Mouse (Mus musculus) CH12.LX (cell line): ENCODE measurements around the gene 4921507P07Rik. TPM values are rescaled to one million over a fixed set of nuclear protein-coding genes. Genes with fewer than 3 reads are reported as not detected.
A peak's percentile ranks its signal among the peaks of the same experiment; 100 is the strongest.

Experiments
- DNase-seq: peaks from one replicate; pipeline ENCODE4 v3.0.0-alpha.2; 2013; ENCODE audit errors: extremely low read depth
- H3K27ac ChIP-seq: 2 replicates; pipeline ENCODE4 v1.5.1; 2012; ENCODE audit warnings: low read depth, mild to moderate bottlenecking, control low read depth, moderate library complexity; ENCODE audit not compliant: insufficient read depth
- H3K27me3 ChIP-seq: replicated peaks from 2 replicates; pipeline ENCODE3; 2012; ENCODE audit warnings: inconsistent platforms
- H3K36me3 ChIP-seq, 2 experiments: replicated peaks in 1 of 2; 2 replicates each; pipeline versions ENCODE3 to v1.6.1; 2012; ENCODE audit warnings: inconsistent platforms in 1 of 2, low read length in 1 of 2, mild to moderate bottlenecking in 1 of 2, mixed read lengths in 1 of 2, moderate library complexity in 1 of 2; ENCODE audit not compliant: control insufficient read depth in 1 of 2, insufficient read depth in 1 of 2
- H3K4me1 ChIP-seq, 2 experiments: 2 replicates each; pipeline ENCODE4 v1.6.1; 2012; ENCODE audit warnings: inconsistent platforms in 1 of 2, moderate library complexity in 1 of 2; ENCODE audit not compliant: insufficient read depth in 2 of 2, control insufficient read depth in 1 of 2
- H3K4me2 ChIP-seq: 2 replicates; pipeline ENCODE4 v1.6.1; 2012; ENCODE audit warnings: low read depth, mild to moderate bottlenecking, control low read depth; ENCODE audit not compliant: poor library complexity, insufficient read depth, severe bottlenecking
- H3K4me3 ChIP-seq, 3 experiments: fragments of 150-350 bp in 1 of 3; sonication (generic) in 1 of 3; replicated peaks in 1 of 3; 2 replicates each; pipeline versions ENCODE3 to v1.5.1; 2011 to 2012; ENCODE audit warnings: low read depth in 2 of 3, low read length in 2 of 3, mild to moderate bottlenecking in 2 of 3, moderate library complexity in 2 of 3, control low read depth in 1 of 3, improper control_type of control experiment in 1 of 3, inconsistent platforms in 1 of 3, mixed read lengths in 1 of 3; ENCODE audit not compliant: poor library complexity in 1 of 3
- H3K79me2 ChIP-seq: replicated peaks from 2 replicates; pipeline ENCODE4 v1.6.1; 2012; ENCODE audit warnings: mild to moderate bottlenecking, moderate library complexity; ENCODE audit not compliant: control insufficient read depth, poor library complexity, insufficient read depth, severe bottlenecking; ENCODE audit errors: extremely low read depth
- H3K9ac ChIP-seq: 2 replicates; pipeline ENCODE4 v1.6.1; 2012; ENCODE audit warnings: low read depth, mild to moderate bottlenecking, control low read depth, moderate library complexity; ENCODE audit not compliant: insufficient read depth
- H3K9me3 ChIP-seq: replicated peaks from 2 replicates; pipeline ENCODE3; 2012; ENCODE audit warnings: low read length, inconsistent platforms, mixed read lengths
- BHLHE40 ChIP-seq: IDR thresholded peaks from 2 replicates; pipeline ENCODE4 v1.6.1; 2011; ENCODE audit warnings: mild to moderate bottlenecking, low read depth, low read length, improper control_type of control experiment
- CHD2 ChIP-seq: IDR thresholded peaks from 2 replicates; pipeline ENCODE4 v1.6.1; 2011; ENCODE audit warnings: low read length, improper control_type of control experiment
- CTCF ChIP-seq, 2 experiments: IDR thresholded peaks in 1 of 2; conservative IDR thresholded peaks in 1 of 2; 2 replicates each; pipeline ENCODE4 v1.5.1; 2011 to 2012; ENCODE audit warnings: low read depth in 2 of 2, low read length in 2 of 2, improper control_type of control experiment in 1 of 2, inconsistent platforms in 1 of 2, mild to moderate bottlenecking in 1 of 2, moderate library complexity in 1 of 2
- EP300 ChIP-seq: IDR thresholded peaks from 2 replicates; pipeline ENCODE4 v1.6.1; 2011; ENCODE audit warnings: low read length, improper control_type of control experiment
- ETS1 ChIP-seq: conservative IDR thresholded peaks from 2 replicates; pipeline ENCODE4 v1.6.1; 2012; ENCODE audit warnings: low read depth, mild to moderate bottlenecking, inconsistent platforms, low read length, improper control_type of control experiment, moderate library complexity
- IRF4 ChIP-seq: IDR thresholded peaks from 2 replicates; pipeline ENCODE4 v1.6.1; 2014; ENCODE audit warnings: low read depth, mild to moderate bottlenecking, inconsistent platforms, low read length, improper control_type of control experiment
- JUN ChIP-seq: IDR thresholded peaks from 2 replicates; pipeline ENCODE4 v1.6.1; 2011; ENCODE audit warnings: low read depth, mild to moderate bottlenecking, low read length, improper control_type of control experiment, moderate library complexity; ENCODE audit not compliant: insufficient read depth
- JUND ChIP-seq: conservative IDR thresholded peaks from 2 replicates; pipeline ENCODE4 v1.6.1; 2011; ENCODE audit warnings: low read depth, low read length, improper control_type of control experiment
- KAT2A ChIP-seq: IDR thresholded peaks from 2 replicates; pipeline ENCODE4 v1.6.1; 2012; ENCODE audit warnings: low read length, improper control_type of control experiment, inconsistent platforms; ENCODE audit not compliant: insufficient replicate concordance
- MAFK ChIP-seq: IDR thresholded peaks from 2 replicates; pipeline ENCODE4 v1.6.1; 2011; ENCODE audit warnings: low read length, improper control_type of control experiment; ENCODE audit not compliant: insufficient replicate concordance
- MAX ChIP-seq: IDR thresholded peaks from 2 replicates; pipeline ENCODE4 v1.6.1; 2011; ENCODE audit warnings: low read length, improper control_type of control experiment
- MAZ ChIP-seq: IDR thresholded peaks from 2 replicates; pipeline ENCODE4 v1.6.1; 2012; ENCODE audit warnings: low read depth, mild to moderate bottlenecking, inconsistent platforms, low read length, improper control_type of control experiment, moderate library complexity
- MEF2A ChIP-seq: IDR thresholded peaks from 2 replicates; pipeline ENCODE4 v1.6.1; 2014; ENCODE audit warnings: low read depth, mild to moderate bottlenecking, inconsistent platforms, low read length, improper control_type of control experiment, borderline replicate concordance
- MXI1 ChIP-seq: IDR thresholded peaks from 2 replicates; pipeline ENCODE4 v1.6.1; 2011; ENCODE audit warnings: mild to moderate bottlenecking, low read depth, low read length, improper control_type of control experiment
- MYC ChIP-seq: IDR thresholded peaks from 2 replicates; pipeline ENCODE4 v1.6.1; 2011; ENCODE audit warnings: low read depth, mild to moderate bottlenecking, improper control_type of control experiment, low read length
- NRF1 ChIP-seq: IDR thresholded peaks from 2 replicates; pipeline ENCODE4 v1.6.1; 2014; ENCODE audit warnings: low read depth, mild to moderate bottlenecking, inconsistent platforms, low read length, improper control_type of control experiment, moderate library complexity
- RCOR1 ChIP-seq: conservative IDR thresholded peaks from 2 replicates; pipeline ENCODE4 v1.6.1; 2012; ENCODE audit warnings: low read depth, mild to moderate bottlenecking, inconsistent platforms, low read length, improper control_type of control experiment
- SIN3A ChIP-seq: IDR thresholded peaks from 2 replicates; pipeline ENCODE4 v1.6.1; 2012; ENCODE audit warnings: low read length, improper control_type of control experiment, inconsistent platforms
- TBP ChIP-seq: conservative IDR thresholded peaks from 2 replicates; pipeline ENCODE4 v1.6.1; 2011; ENCODE audit warnings: low read depth, low read length, improper control_type of control experiment
- TCF12 ChIP-seq: IDR thresholded peaks from 2 replicates; pipeline ENCODE4 v1.6.1; 2014; ENCODE audit warnings: low read depth, mild to moderate bottlenecking, inconsistent platforms, low read length, improper control_type of control experiment
- USF1 ChIP-seq: IDR thresholded peaks from 2 replicates; pipeline ENCODE4 v1.6.1; 2014; ENCODE audit warnings: low read depth, mild to moderate bottlenecking, inconsistent platforms, low read length, improper control_type of control experiment
- ZKSCAN1 ChIP-seq: IDR thresholded peaks from 2 replicates; pipeline ENCODE4 v1.6.1; 2012; ENCODE audit warnings: low read depth, inconsistent platforms, low read length, improper control_type of control experiment, borderline replicate concordance
- ZMIZ1 ChIP-seq: IDR thresholded peaks from 2 replicates; pipeline ENCODE4 v1.6.1; 2012; ENCODE audit warnings: low read depth, mild to moderate bottlenecking, inconsistent platforms, low read length, improper control_type of control experiment
- dilution Hi-C: fragments of 300-500 bp; cut with MboI; formaldehyde crosslinking; loops from 2 replicates; pipeline ENCODE4 v1.14.3; 2020; ENCODE audit warnings: low sequenced_read_pairs; ENCODE audit not compliant: extremely low pct_unique_long_range_greater_than_20kb, extremely low pct_ligation_motif_present
- in situ Hi-C: fragments of 300-500 bp; cut with MboI; formaldehyde crosslinking; loops from 3 replicates; pipeline ENCODE4 v1.14.3; 2019; ENCODE audit warnings: low sequenced_read_pairs, low pct_ligation_motif_present, low pct_unique_long_range_greater_than_20kb, mixed read lengths
- polyA plus RNA-seq: library from polyadenylated mRNA; unstranded; fragments of >175 nt; gene quantifications from 2 replicates; pipeline ENCODE4 v1.2.1, GENCODE M21; 2012; ENCODE audit warnings: low read depth; ENCODE audit not compliant: insufficient read length
- total RNA-seq, 2 experiments: library from RNA; depleted of rRNA; stranded (reverse); fragments of 300-350 nt in 1 of 2; fragments of >200 nt in 1 of 2; gene quantifications; 2 replicates each; pipeline ENCODE4 v1.2.3; 2012 to 2014

4921507P07Rik gene
- total and polyA plus RNA-seq, 3 experiments, result 0.13 TPM; not detected in 2

DNA sequence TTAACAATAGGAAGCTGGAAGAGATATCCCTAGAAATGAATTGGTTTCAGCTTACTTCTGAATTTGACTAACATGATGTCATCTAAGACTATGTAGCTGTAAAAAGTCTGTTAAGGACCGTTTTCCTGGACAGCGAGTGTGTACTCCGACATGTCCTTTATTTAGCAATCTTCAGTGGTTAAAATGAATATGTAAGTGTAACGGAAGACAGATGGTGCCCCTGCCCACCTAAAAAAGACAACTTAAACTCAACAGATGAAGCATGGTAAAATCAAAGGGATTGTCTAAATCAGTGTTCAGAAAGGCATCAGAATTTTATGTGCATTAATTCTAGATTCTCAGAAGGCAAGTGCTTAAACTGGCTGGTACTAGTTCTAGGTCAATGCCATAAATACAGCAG, 34.0 kb downstream of the 4921507P07Rik start:
- no peaks in the 10 kb centered on the region for H3K27me3 ChIP-seq
- H3K4me2 ChIP-seq, result no peak overlapping the region
- no peaks in the 10 kb centered on the region for H3K9me3 ChIP-seq
- TF ChIP-seq ZMIZ1 (no peak), ZKSCAN1 (no peak), NRF1 (no peak), BHLHE40 (no peak), KAT2A (no peak)
- dilution Hi-C loops, result no loop called here
- DNase-seq, result no peak
- no peak overlapping the region for H3K9ac ChIP-seq
- H3K36me3 ChIP-seq, result peaks cover 8 to 18% of the 10 kb centered on the region in 2 experiments
- H3K4me3 ChIP-seq, result no peak overlapping the region
- H3K4me1 ChIP-seq, result peaks cover 9 to 52% of the 10 kb centered on the region in 2 experiments
- H3K27ac ChIP-seq, result no peak overlapping the region
- in situ Hi-C loops, result no loop called here
- peaks cover 11% of the 10 kb centered on the region for H3K79me2 ChIP-seq

DNA sequence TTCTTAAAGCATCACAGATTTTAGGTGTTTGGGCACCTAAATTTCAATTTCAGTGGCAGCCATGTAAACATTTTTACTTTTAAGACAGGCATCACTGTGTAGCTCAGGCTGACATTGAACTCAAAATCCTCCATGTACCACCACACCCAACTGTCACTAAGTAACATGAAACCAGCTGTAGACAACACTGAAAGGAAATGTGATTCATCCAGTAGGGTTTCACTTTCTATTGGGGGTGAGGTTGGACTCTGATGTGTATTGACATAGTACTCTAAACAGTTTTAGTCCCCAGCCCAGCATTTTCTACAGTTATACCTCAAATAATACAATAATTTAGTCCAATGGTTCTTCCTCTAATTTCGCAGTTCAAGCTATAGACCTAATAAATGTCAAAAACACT, 35.7 kb downstream of the 4921507P07Rik start:
- peak; percentile 59 for DNase-seq
- no peak overlapping the region for H3K9ac ChIP-seq
- dilution Hi-C loops, result no loop called here
- in situ Hi-C loops, result no loop called here
- no peak overlapping the region for H3K4me3 ChIP-seq
- H3K27ac ChIP-seq, result peak overlapping the region; percentile 42
- no peak overlapping the region; the same call in none of the 2 replicates for H3K4me2 ChIP-seq
- H3K4me1 ChIP-seq, result peaks cover 9 to 48% of the 10 kb centered on the region in 2 experiments
- H3K36me3 ChIP-seq, result peaks cover 8 to 18% of the 10 kb centered on the region in 2 experiments
- TF ChIP-seq ZMIZ1 (peak; percentile 52; the same call in 1 of the 2 replicates), NRF1 (no peak), JUND (peak; percentile 85), MAX (peak; percentile 39; the same call in 1 of the 2 replicates), TBP (no peak), SIN3A (peak; percentile 97), MEF2A (peak; percentile 69; the same call in 1 of the 2 replicates), CTCF (conservative IDR thresholded peaks at IDR 0.05 in 1 of 2, IDR thresholded peaks at IDR 0.05 in 1 of 2; ENCODE audit: low read depth in 2 of 2, low read length in 2 of 2) (no peak), JUN (peak; percentile 80), TCF12 (peak; percentile 66; the same call in 1 of the 2 replicates), IRF4 (peak; percentile 98), MAZ (no peak), EP300 (peak; percentile 94), BHLHE40 (peak; percentile 60; the same call in 1 of the 2 replicates), USF1 (no peak), MXI1 (peak; percentile 62; the same call in 1 of the 2 replicates), CHD2 (peak; percentile 53; the same call in 1 of the 2 replicates), ETS1 (peak; percentile 97), MYC (peak; percentile 76; the same call in 1 of the 2 replicates), MAFK (peak; percentile 49; the same call in 1 of the 2 replicates), RCOR1 (peak; percentile 91), KAT2A (no peak)
- TF ChIP-seq, all 38 proteins: peak for 16
- H3K27me3 ChIP-seq, result no peaks in the 10 kb centered on the region
- H3K9me3 ChIP-seq, result no peaks in the 10 kb centered on the region
- peaks cover 7% of the 10 kb centered on the region for H3K79me2 ChIP-seq
